Mouse (Mus musculus) liver, embryonic 11.5 days (tissue): ENCODE measurements around the gene Aplnr. TPM values are rescaled to one million over a fixed set of nuclear protein-coding genes. Genes with fewer than 3 reads are reported as not detected.

ENCODE experiments used
- ATAC-seq: fragments of 200-750 bp; cut with Nextera tagmentation; replicated peaks from 2 replicates; pipeline ENCODE4 v1.8.0; 2017; ENCODE audit warnings: moderate number of reproducible peaks, mild to moderate bottlenecking, moderate TSS enrichment, moderate library complexity; ENCODE audit not compliant: low FRiP score
- DNase-seq: peaks from one replicate; pipeline ENCODE4 v3.0.0-alpha.2; 2017; ENCODE audit warnings: low spot score
- H3K27ac ChIP-seq: fragments of 300-500 bp; sonication (generic); 2 replicates; pipeline ENCODE4 v1.5.1; 2014; ENCODE audit warnings: mild to moderate bottlenecking, low read depth, low read length, control low read depth
- H3K27me3 ChIP-seq: fragments of 300-500 bp; sonication (generic); replicated peaks from 2 replicates; pipeline ENCODE4 v1.6.1; 2014; ENCODE audit warnings: low read length, mixed read lengths; ENCODE audit not compliant: control insufficient read depth, insufficient read depth
- H3K36me3 ChIP-seq: fragments of 300-500 bp; sonication (generic); 2 replicates; pipeline ENCODE4 v1.6.1; 2014; ENCODE audit warnings: mild to moderate bottlenecking, low read length, moderate library complexity, mixed read lengths; ENCODE audit not compliant: control insufficient read depth, insufficient read depth
- H3K4me1 ChIP-seq: fragments of 300-500 bp; sonication (generic); replicated peaks from 2 replicates; pipeline ENCODE4 v1.6.1; 2014; ENCODE audit warnings: low read length, mixed read lengths; ENCODE audit not compliant: control insufficient read depth, insufficient read depth
- H3K4me2 ChIP-seq: fragments of 300-500 bp; sonication (generic); 2 replicates; pipeline ENCODE4 v1.6.1; 2014; ENCODE audit warnings: mild to moderate bottlenecking, control low read depth, moderate library complexity
- H3K4me3 ChIP-seq: fragments of 300-500 bp; sonication (generic); 2 replicates; pipeline ENCODE4 v1.5.1; 2014; ENCODE audit warnings: low read depth, low read length, control low read depth
- H3K9ac ChIP-seq: fragments of 300-500 bp; sonication (generic); 2 replicates; pipeline ENCODE4 v1.6.1; 2014; ENCODE audit warnings: low read depth, low read length, control low read depth
- H3K9me3 ChIP-seq: fragments of 300-500 bp; sonication (generic); 2 replicates; pipeline ENCODE4 v1.6.1; 2016; ENCODE audit warnings: low read length, inconsistent platforms, mixed read lengths; ENCODE audit not compliant: control insufficient read depth
- WGBS: fragments of 180-500 bp; shearing (Covaris S2); extraction: QIAGEN DNeasy Blood & Tissue Kit; methylation state at CpG from one replicate; pipeline ENCODE4 v1.1.7; 2014; 5-methylcytosine and 5-hydroxymethylcytosine counted together
- polyA plus RNA-seq: library from polyadenylated mRNA; unstranded; fragments of >200 nt; fragmentation: Nextera tagmentation; extraction: Ambion mirVana; gene quantifications from 2 replicates; pipeline ENCODE4 v1.2.1, GENCODE M21; 2014

The Aplnr gene
- polyA plus RNA-seq = 12.7 and 14.4 TPM in 2 replicates

DNA sequence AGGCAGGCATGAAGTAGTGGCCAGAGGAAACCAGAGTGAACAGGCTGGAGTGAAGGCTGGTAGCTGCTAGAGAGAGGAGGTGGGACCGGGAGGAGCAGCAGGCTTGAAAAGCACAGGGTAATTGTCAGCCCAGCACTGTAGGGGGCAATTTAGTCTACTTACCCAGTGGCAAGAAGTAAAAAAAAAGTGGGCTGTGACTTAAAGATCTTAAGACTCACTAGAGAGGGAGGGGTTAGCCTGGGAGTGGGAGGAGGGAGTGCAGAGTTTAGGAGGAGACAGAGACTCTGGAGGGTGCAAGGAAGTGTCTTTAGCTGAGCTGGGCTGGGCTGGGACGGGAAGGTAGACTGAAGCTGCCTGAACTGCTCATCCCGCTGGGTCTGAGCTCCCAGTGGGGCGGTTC lies at the start of gene Aplnr:
TSS of gene Aplnr (plus strand) at position 137 of the 400 bp plus-strand sequence.
- Histone ChIP-seq H3K27ac (no peak within 1 kb of the TSS), H3K4me3 (peak within 1 kb of the TSS; percentile 18; the same call in 1 of the 2 replicates), H3K4me2 (peak within 1 kb of the TSS; percentile 26), H3K36me3 (no peaks in the 10 kb centered on the region), H3K9me3 (no peaks in the 10 kb centered on the region), H3K27me3 (peaks cover 17% of the 10 kb centered on the region), H3K9ac (no peak within 1 kb of the TSS), H3K4me1 (peaks cover 13% of the 10 kb centered on the region)
- DNase-seq (no peak), ATAC-seq (0 out of 2 replicates have a peak, but pooled peaks have one; percentile 16)
- WGBS = 14% methylated on average over 4 of the region's 4 CpGs

DNA sequence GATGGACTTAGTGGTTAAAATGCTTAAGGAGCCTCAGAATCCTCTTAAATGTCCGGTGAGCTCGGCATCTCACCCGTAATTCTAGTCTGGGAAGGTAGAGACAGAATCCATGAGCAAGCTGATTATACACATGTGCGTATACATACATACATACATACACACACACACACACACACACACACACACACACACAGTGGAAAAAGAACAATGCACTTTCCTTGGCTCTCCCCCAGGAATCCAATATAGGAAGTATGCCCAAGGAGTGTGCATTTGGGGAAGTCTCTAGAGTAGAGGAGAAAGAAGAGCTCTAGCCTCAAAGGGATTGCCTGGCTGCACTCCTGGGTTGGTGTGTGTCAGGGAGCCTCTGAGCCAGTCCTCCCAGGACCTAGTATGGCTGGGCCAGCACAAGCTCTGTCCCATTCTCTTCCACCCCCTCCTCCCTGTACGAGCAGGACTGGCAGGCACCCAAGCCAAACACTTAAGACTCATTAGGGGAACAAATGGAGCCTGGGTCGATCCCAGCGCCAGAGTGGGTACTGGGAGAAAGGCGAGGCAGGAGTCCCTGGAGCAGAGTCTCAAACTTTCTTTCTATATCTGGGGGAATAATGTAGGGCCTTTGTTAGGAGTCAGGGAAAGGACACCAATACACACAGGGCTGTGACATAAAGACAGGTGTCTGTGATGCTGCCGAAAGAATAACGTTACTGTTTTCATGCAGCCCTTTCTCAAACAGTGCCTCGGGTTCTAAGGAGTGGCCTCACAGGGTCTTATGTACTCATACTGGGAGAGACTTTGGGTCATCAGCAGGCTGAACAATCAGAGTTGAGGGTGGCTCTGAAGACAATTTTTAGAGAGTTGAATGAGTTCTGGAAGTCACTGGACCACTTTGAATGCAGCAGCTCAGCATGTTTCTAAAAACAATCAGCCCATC lies 47.0 kb upstream of the Aplnr start:
- Histone ChIP-seq H3K9ac (no peak overlapping the region), H3K9me3 (no peaks in the 10 kb centered on the region), H3K4me1 (no peaks in the 10 kb centered on the region), H3K27me3 (no peaks in the 10 kb centered on the region), H3K36me3 (no peaks in the 10 kb centered on the region), H3K4me3 (no peak overlapping the region), H3K4me2 (no peak overlapping the region), H3K27ac (no peak overlapping the region)
- no peak for ATAC-seq
- no peak for DNase-seq
- WGBS = 71% methylated on average over 11 of the region's 11 CpGs

DNA sequence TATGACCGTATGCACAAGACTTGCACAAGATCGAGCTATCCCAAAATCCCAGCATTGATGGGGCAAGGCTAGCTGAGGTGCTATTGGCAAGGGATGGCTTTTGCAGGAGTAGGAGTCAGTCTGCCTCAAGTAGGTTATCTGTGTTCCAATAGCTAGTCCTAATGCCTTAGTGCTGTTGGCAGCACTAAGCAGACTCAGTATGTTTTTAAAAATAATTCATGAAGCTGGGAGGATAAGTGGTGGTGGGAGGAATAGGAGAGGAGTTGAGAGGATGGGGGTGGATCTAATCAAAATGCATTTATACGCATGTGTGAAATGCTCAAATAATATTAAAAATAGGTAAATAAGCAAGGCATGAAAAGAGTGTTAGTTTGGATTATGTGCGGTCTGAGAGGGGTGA lies 44.7 kb upstream of the Aplnr start:
- ATAC-seq (no peak), DNase-seq (no peak)
- H3K4me3 ChIP-seq = no peak overlapping the region
- H3K36me3 ChIP-seq = no peaks in the 10 kb centered on the region
- no peaks in the 10 kb centered on the region for H3K27me3 ChIP-seq
- H3K4me2 ChIP-seq = no peak overlapping the region
- 82% methylated on average over 4 of the region's 4 CpGs for WGBS
- no peak overlapping the region for H3K27ac ChIP-seq
- H3K4me1 ChIP-seq = no peaks in the 10 kb centered on the region
- H3K9me3 ChIP-seq = no peaks in the 10 kb centered on the region
- H3K9ac ChIP-seq = no peak overlapping the region

DNA sequence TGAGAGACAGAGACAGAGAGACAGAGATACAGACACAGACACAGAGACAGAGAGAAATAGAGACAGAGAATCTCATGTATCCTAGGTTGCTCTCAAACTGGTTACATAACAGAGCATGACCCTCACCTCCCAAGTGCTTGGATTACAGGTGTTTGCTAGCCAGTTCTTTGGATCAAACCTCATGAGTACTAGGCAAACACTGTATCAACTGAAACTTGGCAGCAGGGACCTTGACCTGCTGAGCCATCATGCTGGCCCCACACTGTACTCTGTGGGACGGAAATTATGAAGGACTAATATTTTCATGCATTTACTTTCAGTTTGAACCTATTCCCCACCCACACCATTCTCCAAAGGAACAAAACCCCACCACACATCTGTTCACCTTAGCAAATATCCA lies 42.6 kb upstream of the Aplnr start:
- Histone ChIP-seq H3K4me2 (no peak overlapping the region), H3K9ac (no peak overlapping the region), H3K4me1 (no peaks in the 10 kb centered on the region), H3K27me3 (no peaks in the 10 kb centered on the region), H3K4me3 (no peak overlapping the region), H3K36me3 (no peaks in the 10 kb centered on the region), H3K9me3 (no peaks in the 10 kb centered on the region), H3K27ac (no peak overlapping the region)
- ATAC-seq = no peak
- 77% methylated on average over 1 of the region's 1 CpGs for WGBS
- DNase-seq = no peak

DNA sequence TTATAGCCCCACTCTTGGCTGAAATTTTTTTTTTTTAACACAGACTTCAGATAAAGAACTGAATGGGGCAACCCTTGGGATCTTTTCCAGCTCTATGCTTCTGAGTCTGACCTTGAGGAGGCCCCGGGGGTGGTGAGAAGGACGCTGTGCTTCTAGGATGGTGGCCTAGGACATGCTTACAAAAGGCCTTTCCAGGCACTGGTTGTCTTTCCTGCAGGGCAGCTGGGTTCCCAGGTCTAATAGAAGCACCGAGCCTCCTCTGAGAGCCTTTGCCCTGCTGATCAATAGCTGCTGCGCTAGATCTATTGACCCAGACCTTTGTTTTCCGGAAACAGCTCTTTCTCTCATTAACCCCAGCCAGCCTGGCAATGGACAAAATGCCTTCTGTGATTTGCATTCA lies 40.1 kb upstream of the Aplnr start:
- Histone ChIP-seq H3K36me3 (no peaks in the 10 kb centered on the region), H3K9ac (no peak overlapping the region), H3K9me3 (no peaks in the 10 kb centered on the region), H3K4me2 (no peak overlapping the region), H3K4me1 (no peaks in the 10 kb centered on the region), H3K27ac (peak overlapping the region; percentile 13), H3K4me3 (no peak overlapping the region), H3K27me3 (no peaks in the 10 kb centered on the region)
- ATAC-seq (peak; percentile 52; the same call in 1 of the 2 replicates), DNase-seq (no peak)
- WGBS = 67% methylated on average over 5 of the region's 5 CpGs

DNA sequence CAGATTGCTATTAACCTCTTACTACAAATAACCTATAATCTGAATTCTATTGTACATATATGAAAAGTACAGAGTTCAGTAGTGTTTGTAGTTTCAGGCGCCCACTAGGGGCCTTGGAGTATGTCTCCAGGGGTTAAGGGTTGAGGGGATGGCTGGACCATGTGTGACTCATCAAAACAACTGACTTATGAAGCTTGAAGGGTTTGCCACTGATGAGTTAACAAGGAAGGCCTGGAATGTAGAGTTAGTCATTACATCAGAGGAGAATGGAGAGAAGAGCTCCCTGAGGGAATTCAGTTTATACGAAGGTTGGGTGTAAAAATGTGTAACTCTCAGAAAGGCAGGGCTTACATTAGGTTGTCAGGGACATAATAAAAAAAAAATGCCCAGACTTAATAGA lies 38.0 kb upstream of the Aplnr start:
- no peak for ATAC-seq
- no peaks in the 10 kb centered on the region for H3K36me3 ChIP-seq
- no peaks in the 10 kb centered on the region for H3K4me1 ChIP-seq
- no peaks in the 10 kb centered on the region for H3K9me3 ChIP-seq
- H3K9ac ChIP-seq = no peak overlapping the region
- H3K27me3 ChIP-seq = no peaks in the 10 kb centered on the region
- no peak overlapping the region for H3K27ac ChIP-seq
- no peak overlapping the region for H3K4me3 ChIP-seq
- DNase-seq = no peak
- H3K4me2 ChIP-seq = no peak overlapping the region
- WGBS = 77% methylated on average over 2 of the region's 2 CpGs

DNA sequence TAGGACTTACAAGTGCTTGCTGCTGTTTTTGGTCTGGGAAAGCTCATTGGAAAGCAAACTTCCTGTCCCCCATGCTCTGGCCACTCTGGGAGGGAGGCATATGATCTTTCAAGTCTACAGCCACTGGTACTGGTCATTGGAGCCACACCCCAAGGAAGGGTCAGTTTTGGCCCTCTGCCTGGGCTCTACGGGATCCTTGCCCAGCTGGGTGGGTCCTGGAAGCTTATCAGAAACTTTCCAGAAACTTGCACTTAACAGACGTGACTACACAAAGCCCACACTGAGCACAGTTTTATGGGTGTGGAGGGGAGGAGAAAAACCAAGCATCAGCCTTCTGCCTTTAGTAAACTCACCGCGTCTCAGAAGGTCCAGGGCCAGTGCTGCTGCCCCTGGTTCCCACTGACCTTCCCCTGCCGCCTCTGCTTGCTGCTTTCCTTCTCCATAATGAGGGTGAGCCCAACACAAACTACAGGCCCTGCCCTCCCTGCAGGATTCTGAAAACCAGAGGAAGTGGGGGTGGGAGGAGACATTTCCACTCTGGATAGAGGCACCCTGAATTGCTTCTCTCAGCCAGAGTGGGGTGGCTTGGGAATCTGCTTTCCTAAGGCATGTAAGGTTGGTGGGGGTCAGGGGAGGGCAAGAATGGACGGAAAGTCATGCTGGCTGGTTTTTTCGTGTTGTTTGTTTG lies 37.1 kb upstream of the Aplnr start:
- DNase-seq (no peak), ATAC-seq (0 out of 2 replicates have a peak, but pooled peaks have one; percentile 18)
- H3K9me3 ChIP-seq = no peaks in the 10 kb centered on the region
- H3K36me3 ChIP-seq = no peaks in the 10 kb centered on the region
- H3K4me1 ChIP-seq = no peaks in the 10 kb centered on the region
- H3K4me2 ChIP-seq = no peak overlapping the region
- H3K9ac ChIP-seq = no peak overlapping the region
- H3K27ac ChIP-seq = no peak overlapping the region
- H3K27me3 ChIP-seq = no peaks in the 10 kb centered on the region
- WGBS = 65% methylated on average over 7 of the region's 7 CpGs
- H3K4me3 ChIP-seq = no peak overlapping the region

DNA sequence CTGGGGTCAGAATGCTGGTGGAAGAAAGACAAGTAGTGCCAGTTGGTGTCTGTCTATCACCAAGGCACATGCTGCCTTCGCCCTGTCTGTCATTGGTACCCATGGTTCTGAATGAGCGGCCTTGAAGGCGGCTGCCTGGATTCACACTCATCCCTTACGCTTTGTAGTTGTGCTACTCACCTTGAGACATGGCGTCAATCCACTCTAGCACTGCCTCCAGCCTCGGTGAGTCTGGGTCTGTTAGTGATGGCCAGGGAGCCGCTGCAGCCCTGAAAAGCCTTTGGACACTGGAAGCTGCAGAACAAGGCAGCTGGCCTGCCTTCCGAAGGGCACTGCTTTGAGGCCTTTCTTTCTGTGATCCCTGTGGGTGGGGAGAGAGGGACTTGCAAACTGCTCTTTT lies 32.8 kb upstream of the Aplnr start:
- Histone ChIP-seq H3K27ac (no peak overlapping the region), H3K4me3 (no peak overlapping the region), H3K4me1 (no peaks in the 10 kb centered on the region), H3K9me3 (no peaks in the 10 kb centered on the region), H3K27me3 (no peaks in the 10 kb centered on the region), H3K4me2 (no peak overlapping the region), H3K36me3 (no peaks in the 10 kb centered on the region), H3K9ac (no peak overlapping the region)
- ATAC-seq (no peak), DNase-seq (no peak)
- WGBS = 73% methylated on average over 8 of the region's 8 CpGs
